Mouse (Mus musculus) kidney, postnatal 4 days (tissue): ENCODE results near the gene Hoxa9.

Experiments used
- DNase-seq, 2 experiments: peaks; one replicate each; pipeline ENCODE4 v3.0.0; 2021; ENCODE audit warnings: mixed read lengths in 2 of 2

The Hoxa9 gene

DNA sequence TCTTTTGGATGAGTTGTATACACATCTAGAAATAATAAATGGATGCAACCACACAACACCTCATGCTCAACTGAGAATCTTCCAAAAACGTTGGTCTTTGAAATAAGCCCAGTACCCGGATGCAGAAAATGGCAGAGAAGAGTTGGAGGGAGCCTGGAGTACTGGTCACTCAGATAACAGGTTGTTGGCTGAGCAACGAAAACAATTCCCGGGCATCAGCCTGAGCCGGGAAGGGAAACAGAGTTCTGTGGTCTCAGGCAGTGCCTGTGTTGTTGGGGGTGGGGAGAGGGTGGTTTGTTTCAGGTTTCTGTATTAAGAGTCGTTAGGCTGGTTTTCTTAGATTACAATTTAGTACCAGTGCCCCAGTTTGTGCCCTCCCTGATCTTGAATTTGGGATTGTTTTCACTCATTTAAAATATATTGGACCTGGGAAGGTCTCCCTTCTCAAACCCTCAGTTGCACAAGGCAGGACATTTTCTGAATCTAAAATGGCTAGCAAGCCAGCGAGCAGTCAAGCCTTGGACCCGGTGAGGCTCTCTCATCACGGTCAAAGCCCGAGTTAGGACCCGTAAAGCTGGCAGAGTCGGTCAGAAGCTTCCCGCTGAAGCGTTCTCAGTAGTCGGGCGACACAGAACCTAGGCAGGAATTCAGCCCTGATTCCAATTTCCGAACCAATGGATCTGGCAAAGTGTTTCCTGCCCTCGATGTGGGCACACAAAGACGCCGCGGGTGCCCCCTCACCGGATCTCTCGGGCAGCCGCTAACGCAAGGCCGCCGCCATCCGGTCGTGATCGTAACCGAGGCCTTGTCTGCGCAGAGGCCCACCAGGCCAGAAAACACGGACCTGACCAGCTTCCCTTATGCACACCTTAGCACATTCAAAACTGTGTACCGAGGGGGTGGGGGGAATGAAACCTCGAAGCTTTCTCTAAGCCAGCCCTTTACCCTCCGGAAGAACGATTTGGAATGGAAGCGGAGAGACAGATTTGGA is 2.1 kb downstream of the Hoxa9 start:
- peak; percentile 74 to 81 for DNase-seq

DNA sequence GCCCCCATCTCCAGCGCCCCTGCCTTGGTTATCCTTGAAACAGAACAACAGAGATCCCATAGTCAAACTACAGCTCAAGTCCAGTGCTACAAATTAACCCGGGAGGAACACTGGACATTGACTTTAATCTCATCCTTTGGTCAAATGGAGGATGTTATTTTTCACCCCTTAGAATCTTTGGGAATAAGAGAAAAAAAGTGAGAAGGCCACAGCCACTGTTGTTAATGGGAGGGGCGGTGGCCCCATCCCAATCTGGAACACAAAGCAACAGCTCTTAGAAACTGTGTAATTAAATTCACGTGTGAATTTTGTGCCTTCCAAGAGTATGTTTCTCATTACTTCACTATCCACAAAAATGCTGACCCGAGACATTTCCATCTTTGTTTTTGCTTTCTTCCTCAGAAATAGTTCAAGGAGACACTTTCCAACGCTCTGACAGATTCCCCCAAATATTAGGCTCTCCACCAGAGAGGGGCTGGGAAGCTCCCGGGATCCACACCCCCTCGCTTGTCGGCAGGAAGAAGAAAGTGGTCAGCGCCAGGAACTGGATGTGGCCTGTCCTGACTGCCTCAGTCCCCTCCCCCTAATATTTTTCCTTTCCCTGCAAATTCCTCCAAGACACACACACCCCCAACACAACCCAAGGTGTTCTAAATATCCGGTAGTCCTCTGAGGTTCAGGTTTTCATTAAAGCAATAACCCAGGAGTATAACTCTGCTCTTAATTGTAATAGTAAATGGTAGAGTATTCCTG is 3.2 kb downstream of the Hoxa9 start:
- peak; percentile 62 to 79 for DNase-seq

DNA sequence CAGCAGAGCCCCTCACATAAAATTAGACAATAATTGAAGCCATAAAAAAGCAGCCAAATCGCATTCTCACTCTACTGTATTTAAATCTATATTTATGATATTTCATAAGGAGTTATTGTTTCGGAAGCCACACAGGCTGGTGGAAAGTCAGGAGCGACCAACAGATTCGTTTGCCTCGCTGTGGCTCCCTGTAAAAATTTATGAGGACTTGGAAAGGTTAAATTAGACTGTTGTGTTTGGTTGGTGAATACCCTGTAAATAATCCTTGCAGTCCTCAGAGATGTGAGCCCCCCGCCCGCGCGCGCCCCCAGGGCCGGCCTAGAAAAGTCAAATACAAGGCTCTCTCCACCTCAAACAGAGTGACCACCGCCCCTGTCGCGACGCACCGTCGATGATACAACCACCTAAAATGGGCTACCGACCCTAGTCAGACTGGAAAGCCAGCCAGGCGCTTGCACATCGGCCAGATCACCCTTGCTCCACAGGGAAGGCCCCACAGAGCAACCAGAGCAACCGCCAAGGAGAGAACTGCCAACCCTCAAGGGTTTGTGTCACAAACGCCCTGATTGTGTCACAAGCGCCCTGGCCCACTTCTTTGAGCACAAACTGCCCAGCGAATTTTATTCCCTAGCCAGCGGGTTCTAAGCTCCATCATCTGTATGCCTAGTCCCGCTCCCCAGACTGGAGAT is 4.2 kb downstream of the Hoxa9 start:
- DNase-seq = peak; percentile 74 to 82

DNA sequence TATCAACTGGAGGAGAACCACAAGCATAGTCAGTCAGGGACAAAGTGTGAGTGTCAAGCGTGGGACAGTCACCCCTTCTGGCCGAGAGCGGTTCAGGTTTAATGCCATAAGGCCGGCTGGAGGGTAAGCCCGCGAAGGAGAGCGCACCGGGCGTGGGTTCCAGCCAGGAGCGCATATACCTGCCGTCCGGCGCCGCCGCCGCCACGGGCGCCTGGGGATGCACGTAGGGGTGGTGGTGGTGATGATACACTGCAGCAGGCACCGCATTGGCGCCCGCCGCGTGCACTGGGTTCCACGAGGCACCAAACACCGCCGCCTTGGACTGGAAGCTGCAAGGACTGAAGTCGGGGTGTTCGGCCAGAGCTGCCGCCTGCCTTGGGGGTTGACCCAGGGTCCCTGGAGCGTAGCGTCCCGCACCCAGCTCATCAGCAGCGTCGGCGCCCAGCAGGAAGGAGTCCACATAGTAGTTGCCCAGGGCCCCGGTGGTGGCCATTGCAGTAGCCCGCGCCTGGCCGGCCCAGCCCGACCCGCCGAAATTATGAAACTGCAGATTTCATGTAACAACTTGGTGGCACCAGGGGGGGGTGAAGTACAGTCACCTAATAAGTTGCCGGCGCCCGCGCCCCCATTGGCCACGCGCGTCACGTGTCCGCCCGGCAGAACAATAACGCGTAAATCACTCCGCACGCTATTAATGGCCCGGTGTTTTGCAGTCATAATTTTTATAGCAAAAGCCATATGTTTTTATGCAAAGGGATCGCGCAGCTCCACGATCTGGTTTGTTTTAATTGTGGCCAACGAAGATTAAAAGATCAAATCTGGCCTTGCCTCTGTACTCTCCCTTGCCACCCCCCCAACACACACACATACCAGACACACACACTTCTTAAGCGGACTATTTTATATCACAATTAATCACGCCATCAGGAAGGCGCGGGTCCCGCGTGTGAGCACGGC is 5.0 kb downstream of the Hoxa9 start:
- DNase-seq = peak; percentile 92 to 96

DNA sequence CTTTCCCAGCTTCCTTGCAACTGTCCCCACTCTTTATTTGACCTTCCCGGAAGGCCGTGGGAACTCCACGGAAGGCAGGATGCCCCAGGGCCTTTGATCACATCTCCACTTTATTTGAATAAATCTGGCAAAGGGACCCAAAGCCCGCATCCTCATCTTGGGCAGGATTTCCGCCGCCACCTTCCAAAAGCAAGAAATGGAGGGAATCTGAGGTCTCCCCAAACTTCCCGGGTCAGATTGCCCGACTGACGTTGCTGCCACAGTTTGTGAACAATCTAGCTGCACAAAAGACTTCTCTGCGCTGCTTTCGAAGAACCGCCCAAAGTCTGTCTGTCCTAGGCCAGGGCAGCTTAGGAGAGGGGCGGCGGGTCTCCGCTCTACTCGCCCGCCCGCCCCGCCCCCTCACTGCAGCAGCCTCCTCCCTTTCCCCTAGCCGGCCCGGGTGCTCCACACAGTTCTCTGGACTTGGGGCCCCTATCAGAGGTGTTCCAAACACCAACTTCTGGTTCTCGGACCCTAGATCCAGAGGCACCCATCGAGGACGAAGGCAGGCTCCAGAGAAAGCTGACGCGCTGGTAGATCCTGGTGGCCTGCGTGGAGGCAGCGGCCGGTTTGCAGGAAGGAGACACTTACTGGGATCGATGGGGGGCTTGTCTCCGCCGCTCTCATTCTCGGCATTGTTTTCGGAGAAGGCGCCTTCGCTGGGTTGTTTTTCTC is 5.8 kb downstream of the Hoxa9 start:
- peak; percentile 58 to 74 for DNase-seq

DNA sequence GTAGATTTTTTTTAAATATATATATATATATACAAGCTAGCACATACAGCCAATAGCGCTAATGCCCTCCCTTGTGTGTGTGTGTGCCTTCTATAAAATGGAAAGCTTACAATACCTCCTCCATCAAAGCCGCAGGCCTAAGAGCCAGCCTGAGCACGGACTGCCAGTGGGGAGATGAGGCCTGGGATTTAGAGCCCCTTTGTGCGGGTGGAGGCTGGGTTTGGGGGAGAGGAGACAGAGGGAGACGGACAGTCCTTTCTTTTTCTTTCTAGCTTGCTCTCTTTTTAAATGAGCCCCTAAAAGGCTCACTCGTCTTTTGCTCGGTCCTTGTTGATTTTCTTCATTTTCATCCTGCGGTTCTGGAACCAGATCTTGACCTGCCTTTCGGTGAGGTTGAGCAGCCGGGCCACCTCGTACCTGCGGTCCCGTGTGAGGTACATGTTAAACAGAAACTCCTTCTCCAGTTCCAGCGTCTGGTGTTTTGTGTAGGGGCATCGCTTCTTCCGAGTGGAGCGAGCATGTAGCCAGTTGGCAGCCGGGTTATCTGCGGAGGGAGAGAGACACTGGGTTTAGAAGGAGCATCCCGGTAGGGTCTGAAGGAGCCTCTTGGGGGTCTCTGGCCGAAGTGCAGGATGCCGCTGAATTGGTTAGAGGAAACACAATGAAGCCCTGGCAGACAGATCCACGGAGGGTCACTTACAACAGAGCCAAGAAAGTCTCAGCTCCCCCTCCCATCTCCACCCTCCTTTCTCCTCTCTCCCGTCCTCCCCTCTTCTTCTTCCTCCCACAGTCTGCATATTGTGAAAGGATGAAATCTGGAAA is 6.7 kb downstream of the Hoxa9 start:
- peak; percentile 45 to 59 for DNase-seq

DNA sequence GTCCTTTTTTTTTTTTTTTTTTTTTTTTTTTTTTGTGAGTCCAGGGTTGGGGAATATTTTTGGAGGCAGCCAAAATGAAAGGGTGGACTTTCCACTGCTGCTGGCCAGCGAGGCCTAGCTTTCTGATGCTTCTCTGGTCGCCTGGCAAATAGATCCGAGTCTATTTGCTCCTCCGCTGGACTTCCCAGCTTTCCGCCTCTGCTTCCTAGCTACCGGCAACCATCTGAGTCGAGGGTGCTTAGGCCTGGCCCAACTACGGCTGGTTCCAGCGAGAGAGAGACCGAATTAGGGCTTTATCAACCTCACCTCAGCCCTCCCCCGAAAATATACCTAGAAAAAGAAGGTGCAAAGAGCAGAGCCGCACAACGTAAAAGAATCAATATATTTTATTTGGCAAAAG is 8.2 kb downstream of the Hoxa9 start:
- DNase-seq = peak; percentile 41 to 63

DNA sequence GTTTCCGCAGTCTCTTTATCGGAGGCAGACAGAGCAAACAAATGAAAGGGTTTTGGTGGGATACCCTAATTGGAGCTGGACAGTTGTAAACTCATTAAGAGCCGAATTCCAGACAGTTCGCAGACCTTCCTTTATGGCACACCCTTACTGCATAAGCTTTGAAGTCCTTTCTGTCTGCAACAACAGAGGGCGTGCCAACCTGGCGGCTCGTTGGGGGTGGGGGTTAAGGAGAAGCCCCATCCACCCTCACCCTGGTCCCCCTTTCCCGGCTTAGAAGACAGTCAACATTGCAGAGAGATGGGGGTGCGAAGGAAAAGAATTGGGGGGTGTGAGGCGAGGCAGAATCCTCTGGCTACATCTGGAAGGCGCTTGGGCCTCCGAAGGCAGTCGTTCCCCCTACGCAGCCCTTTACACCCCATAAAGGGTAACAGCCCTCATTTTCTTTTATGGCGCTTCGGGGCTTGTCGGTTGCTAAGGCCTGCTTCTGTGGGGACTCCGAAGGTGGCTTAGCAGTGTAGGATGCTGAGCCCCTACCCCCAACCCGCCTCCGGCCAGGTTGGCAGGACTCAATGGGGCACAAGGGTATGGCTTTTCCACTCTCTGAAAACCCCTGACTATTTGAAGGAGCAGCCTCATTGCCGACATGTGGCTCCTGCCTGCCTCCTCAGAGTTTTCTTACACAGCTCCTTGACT is 8.8 kb downstream of the Hoxa9 start:
- peak; percentile 76 to 84 for DNase-seq

DNA sequence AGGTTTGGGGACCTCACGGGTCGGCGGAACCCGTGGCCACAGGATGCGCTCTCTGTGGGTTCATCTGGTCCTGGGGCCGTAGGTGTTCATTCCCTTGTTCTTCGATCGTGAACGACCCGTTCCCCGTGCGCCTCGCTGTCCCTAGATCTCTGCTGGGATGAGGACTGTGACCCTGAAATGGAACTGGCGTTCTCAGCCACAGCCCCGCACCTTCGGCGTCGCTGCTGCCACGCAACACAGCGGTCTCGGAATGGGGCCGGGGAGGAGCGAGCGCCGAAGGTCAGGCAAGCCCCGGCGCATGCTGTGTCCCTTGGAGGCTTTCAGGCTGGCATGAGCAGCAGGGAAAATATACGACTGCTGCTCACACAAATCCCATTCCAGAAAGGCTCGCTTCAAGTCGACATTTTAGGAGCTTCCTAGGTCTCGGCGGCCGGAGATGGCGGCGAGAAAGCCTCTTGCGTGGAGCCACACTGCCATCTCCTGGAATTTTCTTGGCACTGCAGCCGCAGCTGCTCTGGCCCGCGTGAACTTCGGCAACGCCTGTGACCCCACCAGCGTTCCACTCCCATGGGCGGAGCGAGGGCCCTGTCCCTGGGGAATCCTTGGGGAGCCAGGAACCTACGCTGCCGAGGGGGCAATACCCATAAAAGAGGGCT is 9.4 kb downstream of the Hoxa9 start, which contains the start of gene Hoxa7:
Gene Hoxa7 (minus strand): TSS at position 518 of the 656 bp plus-strand sequence.
- DNase-seq = peak; percentile 97

DNA sequence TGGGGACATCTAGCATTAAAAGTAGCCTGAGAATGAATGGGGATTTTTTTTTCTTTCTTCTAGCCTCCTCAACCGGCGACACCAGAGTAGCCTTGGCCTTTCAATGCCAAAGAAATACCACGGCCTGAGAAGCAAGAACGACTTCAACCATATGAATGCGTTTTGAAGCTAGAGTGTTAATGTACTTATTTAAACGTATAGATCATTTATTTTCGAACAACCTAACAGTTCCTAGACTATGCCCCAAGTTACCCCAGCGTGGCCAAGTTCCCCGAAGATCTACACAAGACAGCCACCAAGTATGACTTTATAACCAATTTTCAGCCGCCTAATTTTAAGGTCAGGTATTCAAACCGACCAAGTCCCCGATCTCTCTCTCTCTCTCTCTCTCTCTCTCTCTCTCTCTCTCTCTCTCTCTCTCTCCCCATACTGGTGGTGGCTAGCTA is 10.0 kb downstream of the Hoxa9 start:
- no peak for DNase-seq

DNA sequence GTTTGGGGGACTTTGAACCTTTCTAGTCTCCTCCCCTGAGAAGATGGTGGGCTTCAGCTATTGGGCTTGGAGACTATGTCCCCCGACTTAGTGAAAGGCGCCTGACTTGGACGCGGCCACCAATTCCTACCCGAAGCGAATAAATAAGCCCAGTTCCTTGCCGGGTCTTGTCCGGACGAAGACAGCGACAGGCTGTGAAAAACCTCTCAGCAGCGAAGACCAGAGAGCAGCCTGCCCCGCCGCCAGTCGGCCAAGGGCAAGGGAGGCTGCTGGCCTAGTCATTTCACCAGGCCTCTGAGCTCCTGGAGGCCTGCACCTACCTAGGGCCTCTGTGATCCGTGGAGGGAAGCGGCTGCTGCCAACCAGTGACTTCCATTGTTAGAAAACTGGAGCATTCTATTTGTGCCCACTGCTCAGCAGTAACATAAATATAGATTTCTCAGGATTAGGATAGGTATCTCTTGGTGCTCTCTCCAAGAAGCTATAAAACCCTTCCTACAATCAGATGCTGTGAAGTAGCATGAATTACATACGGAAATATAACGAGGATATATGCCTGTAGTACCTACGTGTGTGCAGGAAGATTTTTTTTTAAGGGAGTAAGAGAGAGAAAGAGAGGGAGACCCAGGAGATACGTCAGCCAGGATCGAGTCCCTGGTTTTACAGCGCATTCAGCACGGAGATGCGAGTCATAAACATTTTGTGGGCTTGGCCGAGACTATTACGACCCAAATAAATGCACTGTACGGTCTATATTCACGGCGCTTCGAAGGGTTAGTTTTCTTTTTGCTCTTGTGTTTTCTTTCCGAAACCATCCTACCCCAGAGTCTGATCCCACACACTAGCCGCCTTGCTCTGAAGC is 10.7 kb downstream of the Hoxa9 start:
- peak; percentile 70 to 82 for DNase-seq

DNA sequence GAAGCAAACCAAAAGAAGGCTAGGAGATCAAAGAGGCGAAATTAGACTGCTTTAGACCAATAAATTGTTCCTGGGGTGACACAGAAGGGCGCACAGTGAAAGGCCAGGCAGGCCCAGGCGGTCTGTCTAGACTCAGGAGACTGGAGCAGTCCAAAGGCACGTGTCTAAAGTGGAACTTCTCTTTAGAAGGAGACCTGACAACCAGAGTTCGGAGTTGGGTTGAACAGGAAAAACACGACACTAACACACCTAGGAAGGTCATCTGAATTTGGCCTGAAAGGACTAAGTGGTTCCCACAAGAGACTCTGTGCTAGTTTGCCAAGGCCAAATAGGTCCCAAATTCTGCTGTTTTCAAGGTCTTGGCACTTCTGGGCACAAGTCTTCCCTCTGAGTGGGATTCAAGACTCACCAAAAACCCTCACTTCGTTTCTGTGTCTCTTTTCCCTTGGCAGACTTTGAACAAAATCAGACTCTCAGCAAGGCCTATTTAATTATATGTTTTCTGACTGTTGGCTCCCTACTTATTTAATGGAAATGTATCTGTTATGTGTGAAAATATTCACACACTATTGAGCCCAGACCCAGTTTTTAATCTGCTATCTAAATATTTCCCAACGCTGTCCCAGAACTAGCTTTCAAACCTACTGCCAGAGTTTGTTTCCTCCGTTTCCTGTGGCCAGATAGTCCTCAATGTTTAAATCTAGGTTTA is 11.5 kb downstream of the Hoxa9 start:
- DNase-seq = peak; percentile 24 to 59

DNA sequence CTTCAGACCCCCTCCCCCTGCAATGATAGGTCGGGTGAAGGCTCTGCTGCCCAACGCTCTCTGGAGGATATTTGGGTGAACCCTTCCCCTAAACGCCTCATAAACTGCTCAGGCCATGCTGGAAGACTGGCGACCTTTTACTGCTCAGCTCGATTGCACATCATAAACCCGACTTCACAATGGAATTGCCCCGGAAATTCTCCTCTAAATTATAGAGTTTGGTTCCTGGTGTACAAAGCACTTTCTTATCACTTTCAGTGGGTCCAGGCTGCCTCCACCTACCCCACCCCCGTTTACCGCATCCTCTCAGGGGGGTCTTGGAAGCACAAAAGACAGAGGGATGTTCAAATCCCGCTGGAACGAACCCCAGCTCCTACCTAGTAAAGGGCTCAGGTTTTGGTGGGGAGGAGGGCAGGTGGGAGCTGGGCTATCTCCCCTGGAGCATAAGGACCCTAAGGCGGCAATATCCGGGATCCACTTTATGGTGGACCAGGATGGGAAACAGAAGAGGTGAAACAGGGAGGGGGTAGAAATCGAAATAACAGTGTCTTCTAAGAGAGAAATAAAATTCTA is 12.2 kb downstream of the Hoxa9 start:
- peak in 1 of 2 experiments; percentile 58 for DNase-seq

DNA sequence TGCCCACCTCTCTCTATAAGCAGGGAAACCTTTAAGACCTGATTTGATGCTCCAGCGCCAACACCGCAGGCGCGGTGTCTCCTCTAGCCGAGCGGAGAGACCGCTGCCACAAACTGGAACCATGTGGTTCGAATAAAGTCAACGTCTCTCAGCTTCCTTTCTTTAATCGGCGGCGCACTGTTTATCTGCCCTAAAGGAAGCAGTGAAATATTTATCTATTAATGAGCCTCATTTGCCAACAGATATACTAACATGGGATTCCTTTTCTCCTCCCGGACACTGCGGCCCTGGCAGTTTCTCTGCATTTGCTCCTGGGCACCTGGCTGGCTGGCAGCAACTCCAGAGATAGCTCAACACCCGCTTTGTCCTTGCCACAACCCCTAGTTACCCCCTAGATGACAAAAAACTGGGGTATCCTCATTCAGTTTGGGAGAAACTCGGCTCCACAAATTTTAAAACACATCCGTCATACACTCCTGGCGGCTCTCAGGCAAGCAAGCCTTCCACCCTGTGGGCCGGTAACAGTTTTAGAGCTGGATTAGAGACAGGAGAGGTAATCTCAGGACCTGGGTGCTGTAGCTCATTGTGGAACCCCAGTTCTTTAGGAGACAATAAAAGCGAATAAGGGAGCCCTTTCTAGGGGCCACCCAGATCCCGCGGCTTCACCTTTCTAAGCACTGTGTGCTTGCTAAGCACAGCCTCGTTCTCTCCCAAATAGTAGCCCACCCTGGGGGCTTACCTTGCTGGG is 12.8 kb downstream of the Hoxa9 start:
- DNase-seq = peak; percentile 53 to 69

DNA sequence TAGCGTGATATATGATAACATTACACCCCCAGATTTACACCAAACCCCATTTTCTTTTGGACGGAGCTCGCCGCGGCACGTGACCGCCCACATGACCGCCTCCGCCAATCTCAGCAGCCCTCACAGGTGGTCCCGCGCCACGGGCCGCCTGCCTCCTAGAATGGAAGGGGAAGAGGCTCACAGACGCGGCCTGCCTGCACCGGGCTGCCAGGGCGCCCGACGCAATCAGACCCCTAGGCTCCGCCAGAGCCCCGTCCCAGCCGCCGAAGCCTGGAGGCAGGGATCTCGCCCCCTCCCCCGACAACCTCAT is 13.5 kb downstream of the Hoxa9 start:
- peak; percentile 95 to 97 for DNase-seq
